Mouse (Mus musculus) central nervous system, embryonic 11.5 days (tissue): ENCODE results near the gene Bckdhb. TPM values are rescaled to one million over a fixed set of nuclear protein-coding genes. Genes with fewer than 3 reads are reported as not detected.

Experiments
- polyA plus RNA-seq: library from polyadenylated mRNA; depleted of rRNA; stranded (reverse); fragments of >200 nt; gene quantifications from 2 replicates; pipeline ENCODE4 v1.2.3, GENCODE M21; 2012; rRNA removed

The Bckdhb gene
- polyA plus RNA-seq = 27.3 and 32.2 TPM in 2 replicates

DNA sequence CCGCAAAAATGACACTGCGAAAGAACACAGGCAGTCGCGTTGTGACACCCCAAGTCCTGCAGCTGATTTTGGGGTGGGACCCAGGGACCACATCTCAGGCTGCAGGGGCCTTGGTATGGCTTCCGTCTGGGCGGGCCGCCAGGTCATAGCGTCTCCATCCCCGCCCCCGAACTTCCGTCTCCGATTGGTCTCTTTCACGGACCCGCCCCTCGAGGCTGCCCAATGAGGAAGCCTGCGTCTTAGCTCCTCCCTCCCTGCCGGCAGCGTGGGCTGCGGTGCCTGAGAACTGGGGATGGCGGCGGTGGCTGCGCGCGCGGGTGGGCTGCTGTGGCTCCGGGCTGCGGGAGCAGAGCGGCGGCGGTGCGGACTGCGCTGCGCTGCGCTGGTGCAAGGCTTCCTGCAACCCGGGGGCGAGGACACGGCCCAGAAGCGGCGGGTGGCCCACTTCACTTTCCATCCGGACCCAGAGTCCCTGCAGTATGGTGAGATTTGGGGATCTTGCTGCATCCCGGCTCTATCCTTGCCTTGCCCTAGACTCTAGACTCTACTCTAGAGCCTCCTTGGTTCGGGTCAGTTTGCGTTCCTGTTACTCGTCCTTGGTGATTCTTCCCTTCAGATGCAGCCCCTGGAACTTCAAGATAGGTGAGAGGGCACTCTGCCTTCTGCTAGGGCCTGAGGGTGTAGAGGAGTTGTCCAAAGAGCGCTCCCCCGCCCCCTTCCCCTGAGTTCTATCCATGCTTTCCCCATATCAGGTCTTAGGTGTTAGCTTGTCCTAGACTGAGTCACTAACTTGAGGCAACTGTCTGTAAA is at the start of gene Bckdhb:
TSS of gene Bckdhb (plus strand) at position 268 of the 810 bp plus-strand sequence.

Other genes with a start within 250 kb of the Bckdhb start
- gene Elovl4, start 118.9 kb upstream of the Bckdhb start, polyA plus RNA-seq = 12.6 and 13.4 TPM in 2 replicates
- 25.8 and 34.2 TPM in 2 replicates for gene Ttk, start 90.5 kb upstream of the Bckdhb start, polyA plus RNA-seq